22 mouse cellular contexts compared by ENCODE assay signal in genomic region chr11:80682745-80683144, GRCm38 (mm10).
A peak's percentile ranks its signal among the peaks of the same experiment; 100 is the strongest.
DNase-seq lines count a peak whose midpoint lies in the region; ATAC-seq lines count a peak whose summit lies in the region.
"Had no signal": no experiment of that assay in that cellular context is flagged by ENCODE, and none has a peak within 500 bp of the region (broad histone marks: within the 10 kb centered on the region; RNA-seq: fewer than 3 reads in every experiment).

No protein-coding gene starts in this region.

- no peak overlapping the region for H3K9ac ChIP-seq in heart, embryonic 16.5 days (ENCODE audit: low read length)
- no peak overlapping the region for H3K9ac ChIP-seq in kidney, embryonic 15.5 days
- H3K9ac ChIP-seq: forebrain, postnatal 0 days; hindbrain, embryonic 13.5 days; limb, embryonic 13.5 days; liver, embryonic 14.5 days; neural tube, embryonic 12.5 days had no signal

- H3K27me3 ChIP-seq in heart, embryonic 16.5 days (ENCODE audit: control insufficient read depth, insufficient read depth, low read length) = no peaks in the 10 kb centered on the region
- no peaks in the 10 kb centered on the region for H3K27me3 ChIP-seq in kidney, embryonic 15.5 days
- H3K27me3 ChIP-seq: hindbrain, embryonic 13.5 days; limb, embryonic 13.5 days; neural tube, embryonic 12.5 days; Patski had no signal

- WGBS in heart, embryonic 16.5 days = 17% methylated on average over 3 of the region's 3 CpGs
- 39% methylated on average over 3 of the region's 3 CpGs for WGBS in kidney, embryonic 15.5 days

- DNase-seq in heart, adult 9 months (ENCODE audit: low spot score in 2 of 2) = no peak
- peak; percentile 25 for DNase-seq in lung, postnatal 36 days
- no peak for DNase-seq in lung, postnatal 14 days
- DNase-seq in kidney, postnatal 4 days = peak; percentile 55 to 66
- DNase-seq in ovary, postnatal 10 days (ENCODE audit: low spot score) = no peak
- no peak for DNase-seq in spleen, postnatal 10 days (ENCODE audit: low spot score in 2 of 2)
- DNase-seq: adrenal gland, postnatal 14 days; cerebellum, postnatal 10 days; forebrain, postnatal 0 days; right cerebral cortex, adult 18-20 months; thymus, postnatal 36 days had no signal

- no peak overlapping the region for H3K4me2 ChIP-seq in heart, embryonic 16.5 days (ENCODE audit: low read depth, low read length)
- no peak overlapping the region for H3K4me2 ChIP-seq in kidney, embryonic 15.5 days
- H3K4me2 ChIP-seq: hindbrain, embryonic 13.5 days; limb, embryonic 13.5 days; neural tube, embryonic 12.5 days had no signal

- peak; percentile 63 for ATAC-seq in heart, embryonic 16.5 days (replicated peaks; ENCODE audit: extremely low read depth, insufficient read depth, low FRiP score)
- ATAC-seq in kidney, embryonic 15.5 days (replicated peaks; ENCODE audit: low FRiP score) = 0 out of 2 replicates have a peak, but pooled peaks have one; percentile 29
- ATAC-seq: activated CD4-positive, CD25-positive, alpha-beta regulatory T cell, adult 4 months; forebrain, postnatal 0 days; inflammation-experienced regulatory T-cells, adult 6 months; Patski had no signal

- H3K36me3 ChIP-seq in heart, embryonic 16.5 days (ENCODE audit: control insufficient read depth, insufficient read depth) = no peaks in the 10 kb centered on the region
- no peaks in the 10 kb centered on the region; the same call in 1 of the 2 replicates for H3K36me3 ChIP-seq in kidney, embryonic 15.5 days
- H3K36me3 ChIP-seq: forebrain, embryonic 10.5 days; hindbrain, embryonic 13.5 days; limb, embryonic 13.5 days; midbrain, embryonic 10.5 days; neural tube, embryonic 12.5 days had no signal

- H3K27ac ChIP-seq in heart, embryonic 16.5 days (ENCODE audit: low read length) = peak overlapping the region; percentile 55; the same call in 1 of the 2 replicates
- 0 out of 2 replicates have a peak overlapping the region, but pooled peaks have one; percentile 51 for H3K27ac ChIP-seq in kidney, embryonic 15.5 days
- H3K27ac ChIP-seq: forebrain, embryonic 10.5 days; hindbrain, embryonic 13.5 days; limb, embryonic 13.5 days; liver, embryonic 14.5 days; midbrain, embryonic 10.5 days; neural tube, embryonic 12.5 days had no signal

- no peaks in the 10 kb centered on the region for H3K9me3 ChIP-seq in heart, embryonic 16.5 days (replicated peaks; ENCODE audit: control insufficient read depth, low read length)
- H3K9me3 ChIP-seq in kidney, embryonic 15.5 days (replicated peaks) = no peaks in the 10 kb centered on the region
- H3K9me3 ChIP-seq: forebrain, embryonic 10.5 days; hindbrain, embryonic 13.5 days; limb, embryonic 13.5 days; midbrain, embryonic 10.5 days; neural tube, embryonic 12.5 days had no signal

- H3K4me1 ChIP-seq in heart, embryonic 16.5 days (ENCODE audit: control insufficient read depth, insufficient read depth, low read length) = peaks cover 9% of the 10 kb centered on the region
- no peaks in the 10 kb centered on the region for H3K4me1 ChIP-seq in kidney, embryonic 15.5 days
- H3K4me1 ChIP-seq: forebrain, embryonic 10.5 days; hindbrain, embryonic 13.5 days; limb, embryonic 13.5 days; midbrain, embryonic 10.5 days; neural tube, embryonic 12.5 days had no signal

- no peak overlapping the region for H3K4me3 ChIP-seq in heart, embryonic 16.5 days (ENCODE audit: low read length)
- no peak overlapping the region for H3K4me3 ChIP-seq in kidney, embryonic 15.5 days (replicated peaks)
- H3K4me3 ChIP-seq: forebrain, embryonic 10.5 days; hindbrain, embryonic 13.5 days; limb, embryonic 13.5 days; midbrain, embryonic 10.5 days; neural tube, embryonic 12.5 days had no signal

Comparison
In these comparisons a context has a peak if more than half of its experiments do, and no peak if none do; other contexts are left out.
1. DNase-seq: peak in lung, postnatal 36 days (single experiment) and kidney, postnatal 4 days (2 of 2); none in heart, adult 9 months (0 of 2), lung, postnatal 14 days (single experiment), ovary, postnatal 10 days (single experiment) and spleen, postnatal 10 days (0 of 2).